23 mouse cellular contexts compared by ENCODE assay signal in the genomic region with DNA sequence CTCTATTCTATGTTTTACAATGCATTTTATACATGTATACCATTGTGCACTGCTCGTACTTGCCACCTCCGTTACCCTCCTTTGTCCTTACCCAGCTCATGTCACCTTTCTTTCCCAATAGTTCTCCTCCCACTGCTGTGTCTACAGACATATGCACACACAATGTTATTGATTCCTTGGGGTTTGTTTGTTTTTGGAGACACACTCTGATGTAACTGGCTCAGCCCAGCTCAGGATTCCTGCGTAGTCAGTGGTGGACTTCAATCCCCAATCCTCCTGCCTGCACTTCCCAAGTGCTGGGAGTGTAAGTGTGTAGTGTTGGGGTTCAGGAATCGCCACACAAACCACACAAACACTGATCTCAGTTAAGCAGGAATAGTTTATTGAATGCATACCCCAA. TPM values are rescaled to one million over a fixed set of nuclear protein-coding genes. Genes with fewer than 3 reads are reported as not detected.
DNase-seq lines count a peak whose midpoint lies in the region; ATAC-seq and TF ChIP-seq lines count a peak whose summit lies in the region.
"Had no signal": no experiment of that assay in that cellular context is flagged by ENCODE, and none has a peak within 500 bp of the region (broad histone marks: within the 10 kb centered on the region; RNA-seq: fewer than 3 reads in every experiment).

No protein-coding gene starts in this region.

- intact Hi-C loops in heart, postnatal 14 days (cut with DNase I): loop anchor here (10.0 kb wide), 1 partner anchor 132 kb away; a partner anchor contains a TSS

- 72% methylated on average over 4 of the region's 4 CpGs for WGBS in liver, embryonic 13.5 days (ENCODE audit: insufficient replicate concordance)
- WGBS in liver, postnatal 0 days (ENCODE audit: insufficient replicate concordance): 68% methylated on average over 4 of the region's 4 CpGs

- no peaks in the 10 kb centered on the region for H3K9me3 ChIP-seq in liver, embryonic 13.5 days (replicated peaks)
- H3K9me3 ChIP-seq in liver, postnatal 0 days (ENCODE audit: low read length): no peaks in the 10 kb centered on the region
- H3K9me3 ChIP-seq: embryonic facial prominence, embryonic 13.5 days; forebrain, embryonic 13.5 days; heart, embryonic 13.5 days had no signal

- H3K9ac ChIP-seq in liver, embryonic 13.5 days: no peak overlapping the region
- H3K9ac ChIP-seq in liver, postnatal 0 days (replicated peaks): no peak overlapping the region
- H3K9ac ChIP-seq: embryonic facial prominence, embryonic 13.5 days; forebrain, embryonic 13.5 days; forebrain, postnatal 0 days; heart, embryonic 13.5 days; hindbrain, embryonic 14.5 days had no signal

- peak; percentile 76 for ATAC-seq in liver, embryonic 13.5 days (ENCODE audit: low read depth)
- peak; percentile 96 for ATAC-seq in liver, postnatal 0 days
- ATAC-seq: CD4-positive, CD25-positive, alpha-beta regulatory T cell, adult 4 months; forebrain, embryonic 13.5 days; forebrain, postnatal 0 days had no signal

- H3K27ac ChIP-seq in liver, embryonic 13.5 days: peak overlapping the region; percentile 60; the same call in 1 of the 2 replicates
- H3K27ac ChIP-seq in liver, postnatal 0 days (ENCODE audit: low read depth): peak overlapping the region; percentile 87
- H3K27ac ChIP-seq: embryonic facial prominence, embryonic 13.5 days; forebrain, embryonic 13.5 days; gastrocnemius, adult 2 months; heart, embryonic 13.5 days; hindbrain, embryonic 14.5 days had no signal

- TF ChIP-seq EP300 in liver, postnatal 0 days (IDR thresholded peaks at IDR 0.05; ENCODE audit: low read depth): peak; percentile 83

- peaks cover 74% of the 10 kb centered on the region for H3K36me3 ChIP-seq in liver, embryonic 13.5 days
- peaks cover 68% of the 10 kb centered on the region for H3K36me3 ChIP-seq in liver, postnatal 0 days (replicated peaks; ENCODE audit: insufficient read depth, low read length)

- H3K4me3 ChIP-seq in liver, embryonic 13.5 days (replicated peaks): no peak overlapping the region
- no peak overlapping the region for H3K4me3 ChIP-seq in liver, postnatal 0 days (ENCODE audit: low read depth, low read length)
- H3K4me3 ChIP-seq: embryonic facial prominence, embryonic 13.5 days; forebrain, embryonic 13.5 days; gastrocnemius, adult 2 months; heart, embryonic 13.5 days had no signal

- DNase-seq in heart, adult 11 months: peak; percentile 55
- no peak for DNase-seq in heart, postnatal 14 days
- peak; percentile 26 for DNase-seq in fat pad, adult 2 months (ENCODE audit: extremely low read depth, low read depth, low spot score)
- no peak for DNase-seq in liver, embryonic 13.5 days
- DNase-seq in liver, postnatal 0 days: peak; percentile 42
- no peak for DNase-seq in natural killer cell, adult 2 months (ENCODE audit: low spot score in 2 of 2)
- DNase-seq in lung, postnatal 4 days: no peak
- DNase-seq in layer of hippocampus, adult 9-10 months (ENCODE audit: low spot score): no peak
- DNase-seq: adrenal gland, adult 8-10 months; adrenal gland, postnatal 36 days; B cell, adult 2 months; cerebellum, adult 2 months; cerebellum, postnatal 25 days; forebrain, postnatal 0 days; gastrocnemius, adult 2 months; gastrocnemius, postnatal 25 days; heart, postnatal 4 days had no signal

- no peak for TF ChIP-seq CTCF in liver, postnatal 0 days (IDR thresholded peaks at IDR 0.05; ENCODE audit: low read depth)

- H3K27me3 ChIP-seq in liver, embryonic 13.5 days: no peaks in the 10 kb centered on the region
- H3K27me3 ChIP-seq in liver, postnatal 0 days (ENCODE audit: insufficient read depth, low read length): no peaks in the 10 kb centered on the region
- H3K27me3 ChIP-seq: embryonic facial prominence, embryonic 13.5 days; forebrain, embryonic 13.5 days; heart, embryonic 13.5 days had no signal

- 0 out of 2 replicates have a peak, but pooled peaks cover 3% of the 10 kb centered on the region for H3K4me1 ChIP-seq in liver, embryonic 13.5 days (replicated peaks)
- peaks cover 8% of the 10 kb centered on the region; the same call in 1 of the 2 replicates for H3K4me1 ChIP-seq in liver, postnatal 0 days (ENCODE audit: insufficient read depth)
- H3K4me1 ChIP-seq: embryonic facial prominence, embryonic 13.5 days; forebrain, embryonic 13.5 days; heart, embryonic 13.5 days had no signal

- H3K4me2 ChIP-seq in liver, embryonic 13.5 days: no peak overlapping the region
- H3K4me2 ChIP-seq in liver, postnatal 0 days (ENCODE audit: low read depth, low read length): no peak overlapping the region
- H3K4me2 ChIP-seq: embryonic facial prominence, embryonic 13.5 days; forebrain, embryonic 13.5 days; heart, embryonic 13.5 days; hindbrain, embryonic 14.5 days had no signal

RNA-seq across cellular contexts. Expression of a gene that starts 16.2 kb away (rescaled TPM):
- total RNA-seq in heart, postnatal 14 days (2021): 1 to 10 TPM; 8.6 to 9.1 TPM
- 4.0 and 4.5 TPM in 2 replicates for polyA plus RNA-seq in liver, embryonic 13.5 days (2015; fragmentation: Nextera tagmentation; extraction: Ambion mirVana)
- 7.0 and 8.1 TPM in 2 replicates for polyA plus RNA-seq in liver, postnatal 0 days (2015; fragmentation: Nextera tagmentation; extraction: Ambion mirVana)

RNA-seq across cellular contexts. Expression of a gene that starts 20.5 kb away (rescaled TPM):
- total RNA-seq in heart, postnatal 14 days (2021): 100 to 1,000 TPM; 241 to 254 TPM
- 0.06 and 0.15 TPM in 2 replicates for polyA plus RNA-seq in liver, embryonic 13.5 days (2015; fragmentation: Nextera tagmentation; extraction: Ambion mirVana)
- 0.28 and 0.50 TPM in 2 replicates for polyA plus RNA-seq in liver, postnatal 0 days (2015; fragmentation: Nextera tagmentation; extraction: Ambion mirVana)
- polyA plus RNA-seq: G1E had no signal

Comparison
In these comparisons a context has a peak if more than half of its experiments do, and no peak if none do; other contexts are left out.
1. DNase-seq: peak in heart, adult 11 months (single experiment), fat pad, adult 2 months (single experiment) and liver, postnatal 0 days (single experiment); none in heart, postnatal 14 days (0 of 2), liver, embryonic 13.5 days (single experiment), natural killer cell, adult 2 months (0 of 2), lung, postnatal 4 days (0 of 2) and layer of hippocampus, adult 9-10 months (single experiment).